Mouse (Mus musculus): ENCODE results near the gene Ankrd1.

DNA sequence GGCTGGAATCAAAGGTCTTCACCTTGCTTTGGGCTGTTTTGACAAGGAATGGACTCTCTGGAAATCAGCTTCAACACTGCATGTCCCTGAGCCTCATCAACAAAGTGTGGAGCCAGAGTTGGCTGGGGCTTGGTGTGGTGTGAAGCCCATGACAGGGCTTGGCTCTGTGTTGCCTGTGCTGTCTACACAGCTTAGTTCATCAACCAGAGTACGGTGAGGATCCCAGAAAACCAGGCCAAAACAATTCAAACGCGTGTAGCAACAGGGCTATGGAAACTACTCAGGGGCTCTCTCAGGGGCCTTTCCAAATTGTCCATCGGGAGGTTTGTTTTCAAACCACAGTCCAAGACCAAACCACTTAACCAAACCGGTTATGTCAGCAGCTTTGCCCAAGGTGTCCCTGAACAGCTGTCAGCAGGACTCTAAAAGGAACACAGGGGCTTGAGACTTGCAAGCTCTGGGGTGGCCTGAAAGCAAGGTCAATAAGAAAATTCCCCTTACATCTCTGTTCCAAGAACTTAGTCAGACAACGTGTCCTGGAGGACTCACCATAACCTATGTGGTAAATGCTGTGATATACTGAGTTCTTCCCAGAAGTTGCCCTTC, 47.5 kb upstream of the Ankrd1 start:
- TF ChIP-seq CTCF (IDR thresholded peaks at IDR 0.05; ENCODE audit: low read depth, low read length) = no peak
- TF ChIP-seq POLR2AphosphoS5 (IDR thresholded peaks at IDR 0.05; ENCODE audit: insufficient replicate concordance, low read depth, low read length) = no peak
- no peak for TF ChIP-seq GATA2 (IDR thresholded peaks at IDR 0.05; ENCODE audit: borderline replicate concordance, low read depth, low read length)
